Mouse (Mus musculus) cortical plate, adult 2 months (tissue): Measurements from ENCODE around the gene Ezh1.

Source experiments
- CTCF ChIP-seq: fragments of 200-500 bp; IDR thresholded peaks from 2 replicates; pipeline ENCODE4 v1.5.1; 2011; ENCODE audit warnings: mild to moderate bottlenecking, control low read depth, low read length; ENCODE audit not compliant: insufficient read depth; ENCODE audit errors: extremely low read depth
- POLR2A ChIP-seq: fragments of 200-500 bp; IDR thresholded peaks from 2 replicates; pipeline ENCODE4 v1.6.1; 2011; ENCODE audit warnings: mild to moderate bottlenecking, low read length, control low read depth; ENCODE audit not compliant: insufficient read depth; ENCODE audit errors: extremely low read depth

DNA sequence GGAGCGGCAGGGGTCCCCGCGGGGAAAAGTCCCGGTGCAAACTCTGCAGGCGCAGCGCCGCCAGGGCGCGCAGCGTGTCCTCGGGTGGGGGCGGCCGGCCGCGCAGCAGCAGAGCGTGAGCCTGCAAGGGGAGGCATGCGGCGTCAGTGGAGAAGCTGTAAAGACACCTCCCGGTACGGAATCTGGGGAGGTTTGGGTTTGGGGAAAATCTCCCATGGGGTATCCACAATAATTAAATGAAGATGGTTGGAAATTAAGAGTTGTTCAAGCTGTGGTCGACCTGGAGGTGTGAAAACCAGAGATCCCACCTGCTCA lies 62.0 kb downstream of the Ezh1 start:
- TF ChIP-seq CTCF (no peak), POLR2A (no peak)
